Mouse (Mus musculus): ENCODE data around the gene Gm5072. TPM values are rescaled to one million over a fixed set of nuclear protein-coding genes. Genes with fewer than 3 reads are reported as not detected.
"Not testable (repeated sequence)": the region's sequence is repeated elsewhere in the genome, so short reads cannot be mapped to it uniquely, and the experiment has no call there.

Gm5072 gene
- not detected in 2 replicates for polyA plus RNA-seq (2015; fragmentation: Nextera tagmentation; extraction: Ambion mirVana)

- not testable (repeated sequence) for ATAC-seq (ENCODE audit: low read depth)
These were observed at the start of gene Gm5072 for GRCm38 (mm10) chrX:91392200-91392599. Gene Gm5072 (plus strand): TSS chrX:91392500.

More at GRCm38 (mm10) chrX:91392200-91392599, at the start of gene Gm5072:
- H3K36me3 ChIP-seq; H3K4me3 ChIP-seq (replicated peaks); H3K27me3 ChIP-seq; H3K9me3 ChIP-seq (replicated peaks); H3K9ac ChIP-seq; DNase-seq; H3K27ac ChIP-seq; H3K4me1 ChIP-seq (replicated peaks); H3K4me2 ChIP-seq: not testable (repeated sequence)
- WGBS (ENCODE audit: insufficient replicate concordance) = no CpG with 5 or more reads among the region's 5 CpGs

Other genes with a start within 250 kb of the Gm5072 start
- gene Mageb2, start 60.8 kb upstream of the Gm5072 start, polyA plus RNA-seq (2015; fragmentation: Nextera tagmentation; extraction: Ambion mirVana) = not detected in 2 replicates
- not detected in 2 replicates for gene Gm8914, start 87.6 kb downstream of the Gm5072 start, polyA plus RNA-seq (2015; fragmentation: Nextera tagmentation; extraction: Ambion mirVana)
- gene 1700084M14Rik, start 183.4 kb downstream of the Gm5072 start, polyA plus RNA-seq (2015; fragmentation: Nextera tagmentation; extraction: Ambion mirVana) = not detected in 2 replicates
- gene Gm14781, start 239.7 kb downstream of the Gm5072 start, polyA plus RNA-seq (2015; fragmentation: Nextera tagmentation; extraction: Ambion mirVana) = not detected in 2 replicates

All from liver, embryonic 13.5 days (tissue).